Mouse (Mus musculus): ENCODE data around the gene Car9. TPM values are rescaled to one million over a fixed set of nuclear protein-coding genes. Genes with fewer than 3 reads are reported as not detected.
"Not testable (repeated sequence)": the region's sequence is repeated elsewhere in the genome, so short reads cannot be mapped to it uniquely, and the experiment has no call there.

Gene Car9
- total RNA-seq, 2 experiments from 2014 or later = 0.77 TPM; not detected in 1

GRCm38 (mm10) chr4:43515764-43516708 is 9.3 kb downstream of the Car9 start:
- ATAC-seq (replicated peaks; ENCODE audit: low FRiP score, poor library complexity, severe bottlenecking) = no peak

GRCm38 (mm10) chr4:43519551-43519950 is 12.8 kb downstream of the Car9 start:
- ATAC-seq (replicated peaks; ENCODE audit: low FRiP score, poor library complexity, severe bottlenecking) = no peak

- ATAC-seq (replicated peaks; ENCODE audit: low FRiP score, poor library complexity, severe bottlenecking) = peak; percentile 50; the same call in 1 of the 2 replicates
Observed at GRCm38 (mm10) chr4:43519956-43520355, 13.2 kb downstream of the Car9 start.

GRCm38 (mm10) chr4:43527880-43528279 is 21.1 kb downstream of the Car9 start:
- ATAC-seq (replicated peaks; ENCODE audit: low FRiP score, poor library complexity, severe bottlenecking) = no peak

- ATAC-seq (replicated peaks; ENCODE audit: low FRiP score, poor library complexity, severe bottlenecking) = no peak
Observed at GRCm38 (mm10) chr4:43528487-43528886, 21.7 kb downstream of the Car9 start.

- no peak for ATAC-seq (replicated peaks; ENCODE audit: low FRiP score, poor library complexity, severe bottlenecking)
Observed at GRCm38 (mm10) chr4:43530081-43530501, 23.3 kb downstream of the Car9 start.

GRCm38 (mm10) chr4:43530581-43530980 is 23.8 kb downstream of the Car9 start:
- ATAC-seq (replicated peaks; ENCODE audit: low FRiP score, poor library complexity, severe bottlenecking) = peak; percentile 75

- no peak for ATAC-seq (replicated peaks; ENCODE audit: low FRiP score, poor library complexity, severe bottlenecking)
Observed at GRCm38 (mm10) chr4:43533270-43533669, 26.5 kb downstream of the Car9 start.

GRCm38 (mm10) chr4:43535628-43536027 is 28.9 kb downstream of the Car9 start:
- ATAC-seq (replicated peaks; ENCODE audit: low FRiP score, poor library complexity, severe bottlenecking) = no peak

GRCm38 (mm10) chr4:43536031-43536430 is 29.3 kb downstream of the Car9 start:
- no peak for ATAC-seq (replicated peaks; ENCODE audit: low FRiP score, poor library complexity, severe bottlenecking)

GRCm38 (mm10) chr4:43542044-43542443 is 35.3 kb downstream of the Car9 start:
- no peak for ATAC-seq (replicated peaks; ENCODE audit: low FRiP score, poor library complexity, severe bottlenecking)

- ATAC-seq (replicated peaks; ENCODE audit: low FRiP score, poor library complexity, severe bottlenecking) = no peak
Observed at GRCm38 (mm10) chr4:43546375-43547047, 39.7 kb downstream of the Car9 start.

GRCm38 (mm10) chr4:43547160-43547559 is 40.4 kb downstream of the Car9 start:
- no peak for ATAC-seq (replicated peaks; ENCODE audit: low FRiP score, poor library complexity, severe bottlenecking)

- no peak for ATAC-seq (replicated peaks; ENCODE audit: low FRiP score, poor library complexity, severe bottlenecking)
Observed at GRCm38 (mm10) chr4:43549055-43549454, 42.3 kb downstream of the Car9 start.

GRCm38 (mm10) chr4:43551854-43552253 is 45.1 kb downstream of the Car9 start:
- ATAC-seq (replicated peaks; ENCODE audit: low FRiP score, poor library complexity, severe bottlenecking) = not testable (repeated sequence)

- no peak for ATAC-seq (replicated peaks; ENCODE audit: low FRiP score, poor library complexity, severe bottlenecking)
Observed at GRCm38 (mm10) chr4:43552437-43552836, 45.7 kb downstream of the Car9 start.

- no peak for ATAC-seq (replicated peaks; ENCODE audit: low FRiP score, poor library complexity, severe bottlenecking)
Observed at GRCm38 (mm10) chr4:43553891-43554290, 47.1 kb downstream of the Car9 start.

GRCm38 (mm10) chr4:43555926-43556325 is 49.2 kb downstream of the Car9 start:
- no peak for ATAC-seq (replicated peaks; ENCODE audit: low FRiP score, poor library complexity, severe bottlenecking)

- ATAC-seq (replicated peaks; ENCODE audit: low FRiP score, poor library complexity, severe bottlenecking) = no peak
Observed at GRCm38 (mm10) chr4:43558028-43558630, 51.4 kb downstream of the Car9 start.

GRCm38 (mm10) chr4:43558631-43559356 is 52.0 kb downstream of the Car9 start:
- ATAC-seq (replicated peaks; ENCODE audit: low FRiP score, poor library complexity, severe bottlenecking) = no peak
